Mouse (Mus musculus) forebrain, embryonic 15.5 days (tissue): ENCODE measurements around the gene Tbkbp1. TPM values are rescaled to one million over a fixed set of nuclear protein-coding genes. Genes with fewer than 3 reads are reported as not detected.

Source experiments
- microRNA-seq: library from miRNA; unstranded; fragments of <30 nt; microRNA quantifications from one replicate; pipeline ENCODE4, GENCODE M21; 2016
- polyA plus RNA-seq: library from polyadenylated mRNA; unstranded; fragments of >200 nt; fragmentation: Nextera tagmentation; extraction: Ambion mirVana; gene quantifications from 2 replicates; pipeline ENCODE4 v1.2.1, GENCODE M21; 2015

The Tbkbp1 gene
- polyA plus RNA-seq, 1 experiment from 2014 or later, result 6.2 TPM

Small RNA genes lying within 50 kb of the gene (microRNA-seq; reads per million reads assigned to microRNA genes)
- not detected for gene Mir7235

Other genes starting within 250 kb of the Tbkbp1 start
- gene Cdk5rap3, start 235.0 kb downstream of the Tbkbp1 start, polyA plus RNA-seq, result 106 and 109 TPM in 2 replicates
- 0.17 TPM in 1 of 2 replicates, not detected in the other for gene Prr15l, start 223.4 kb downstream of the Tbkbp1 start, polyA plus RNA-seq
- 20.7 and 21.5 TPM in 2 replicates for gene Pnpo, start 207.5 kb downstream of the Tbkbp1 start, polyA plus RNA-seq
- gene Sp2, start 168.5 kb downstream of the Tbkbp1 start, polyA plus RNA-seq, result 14.9 and 16.1 TPM in 2 replicates
- 0.10 and 0.43 TPM in 2 replicates for gene Sp6, start 138.1 kb downstream of the Tbkbp1 start, polyA plus RNA-seq
- gene Scrn2, start 121.6 kb downstream of the Tbkbp1 start, polyA plus RNA-seq, result 16.0 and 17.2 TPM in 2 replicates
- 2.9 and 4.6 TPM in 2 replicates for gene Lrrc46, start 110.1 kb downstream of the Tbkbp1 start, polyA plus RNA-seq
- gene Mrpl10, start 109.9 kb downstream of the Tbkbp1 start, polyA plus RNA-seq, result 57.0 and 58.4 TPM in 2 replicates
- 10.2 and 10.5 TPM in 2 replicates for gene Osbpl7, start 100.9 kb downstream of the Tbkbp1 start, polyA plus RNA-seq
- 0.22 and 0.42 TPM in 2 replicates for gene Tbx21, start 36.2 kb downstream of the Tbkbp1 start, polyA plus RNA-seq
- gene Kpnb1, start 36.4 kb upstream of the Tbkbp1 start, polyA plus RNA-seq, result 40.6 and 41.8 TPM in 2 replicates
- 136 and 151 TPM in 2 replicates for gene Npepps, start 129.1 kb upstream of the Tbkbp1 start, polyA plus RNA-seq
- gene Mrpl45, start 164.2 kb upstream of the Tbkbp1 start, polyA plus RNA-seq, result 39.0 and 40.6 TPM in 2 replicates
- 0.18 and 0.33 TPM in 2 replicates for gene Gpr179, start 200.6 kb upstream of the Tbkbp1 start, polyA plus RNA-seq
- gene Socs7, start 211.1 kb upstream of the Tbkbp1 start, polyA plus RNA-seq, result 10.1 and 10.6 TPM in 2 replicates